Mouse (Mus musculus): ENCODE data around the gene Naa35. TPM values are rescaled to one million over a fixed set of nuclear protein-coding genes. Genes with fewer than 3 reads are reported as not detected.

Gene Naa35
- polyA plus RNA-seq, 1 experiment = 0.51 TPM

- no peak for TF ChIP-seq TAL1 (IDR thresholded peaks at IDR 0.05; ENCODE audit: low read length)
- no peak for TF ChIP-seq GATA1 (IDR thresholded peaks at IDR 0.05; ENCODE audit: low read length)
- Histone ChIP-seq H3K9me3 (ENCODE audit: control insufficient read depth, low read length) (no peaks in the 10 kb centered on the region), H3K27me3 (ENCODE audit: control insufficient read depth) (no peaks in the 10 kb centered on the region), H3K4me3 (replicated peaks) (peak overlapping the region; percentile 94), H3K4me1 (ENCODE audit: control insufficient read depth) (peaks cover 65% of the 10 kb centered on the region), H3K36me3 (ENCODE audit: control insufficient read depth) (peaks cover 14% of the 10 kb centered on the region)
Measured at GRCm38 (mm10) chr13:59676316-59677229, 91.5 kb downstream of the Naa35 start.

GRCm38 (mm10) chr13:59679306-59679705 lies 94.2 kb downstream of the Naa35 start:
- Histone ChIP-seq H3K4me3 (replicated peaks) (no peak overlapping the region), H3K36me3 (ENCODE audit: control insufficient read depth) (no peaks in the 10 kb centered on the region), H3K4me1 (ENCODE audit: control insufficient read depth) (peaks cover 48% of the 10 kb centered on the region), H3K27me3 (ENCODE audit: control insufficient read depth) (peaks cover 4% of the 10 kb centered on the region), H3K9me3 (ENCODE audit: control insufficient read depth, low read length) (no peaks in the 10 kb centered on the region)
- TF ChIP-seq TAL1 (IDR thresholded peaks at IDR 0.05; ENCODE audit: low read length) = no peak
- no peak for TF ChIP-seq GATA1 (IDR thresholded peaks at IDR 0.05; ENCODE audit: low read length)

DNA sequence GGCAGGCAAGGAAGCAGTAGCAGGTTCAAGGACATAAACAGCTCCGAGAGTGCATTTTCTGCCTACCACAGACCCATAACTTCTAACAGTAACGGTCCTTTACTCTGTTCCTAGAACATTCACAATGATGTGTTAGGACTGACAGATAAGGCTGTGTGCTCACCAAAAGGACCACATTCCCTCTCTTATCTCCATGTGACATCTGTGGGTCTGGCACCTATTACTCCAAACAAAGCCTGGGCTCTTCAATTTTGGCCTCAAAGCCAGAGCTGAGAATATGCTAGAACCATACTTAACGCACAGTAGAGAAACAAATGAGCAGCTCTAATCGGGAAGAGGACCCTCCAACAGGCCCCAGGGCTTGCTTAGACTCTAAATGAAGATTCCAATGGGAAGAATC lies 94.8 kb downstream of the Naa35 start:
- no peaks in the 10 kb centered on the region for H3K36me3 ChIP-seq (ENCODE audit: control insufficient read depth)
- no peak overlapping the region for H3K4me3 ChIP-seq (replicated peaks)
- peak; percentile 45 for TF ChIP-seq GATA1 (IDR thresholded peaks at IDR 0.05; ENCODE audit: low read length)
- TF ChIP-seq TAL1 (IDR thresholded peaks at IDR 0.05; ENCODE audit: low read length) = no peak
- peaks cover 42% of the 10 kb centered on the region for H3K4me1 ChIP-seq (ENCODE audit: control insufficient read depth)
- H3K9me3 ChIP-seq (ENCODE audit: control insufficient read depth, low read length) = no peaks in the 10 kb centered on the region
- peaks cover 4% of the 10 kb centered on the region for H3K27me3 ChIP-seq (ENCODE audit: control insufficient read depth)

DNA sequence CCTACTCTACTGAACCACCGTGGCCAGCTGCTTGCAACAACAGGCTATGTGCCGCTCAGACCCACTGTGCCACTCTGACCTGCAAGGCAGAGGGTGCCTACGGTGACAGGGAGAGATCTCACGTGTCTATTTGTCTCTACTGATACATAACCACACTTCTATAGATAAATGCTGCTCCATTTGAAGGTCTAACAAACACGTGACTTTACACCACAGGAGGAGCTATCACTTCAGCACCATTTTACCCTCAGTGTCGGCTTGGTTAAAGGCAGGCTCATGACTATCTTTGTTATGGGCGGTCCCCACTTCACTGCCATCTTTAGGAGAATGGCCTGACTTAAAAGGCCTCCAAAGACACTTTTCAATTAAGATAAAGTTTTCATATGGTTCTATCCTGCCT lies 97.6 kb downstream of the Naa35 start:
- TF ChIP-seq TAL1 (IDR thresholded peaks at IDR 0.05; ENCODE audit: low read length) = no peak
- no peak for TF ChIP-seq GATA1 (IDR thresholded peaks at IDR 0.05; ENCODE audit: low read length)
- Histone ChIP-seq H3K9me3 (ENCODE audit: control insufficient read depth, low read length) (no peaks in the 10 kb centered on the region), H3K27me3 (ENCODE audit: control insufficient read depth) (peaks cover 4% of the 10 kb centered on the region), H3K4me3 (replicated peaks) (no peak overlapping the region), H3K36me3 (ENCODE audit: control insufficient read depth) (no peaks in the 10 kb centered on the region), H3K4me1 (ENCODE audit: control insufficient read depth) (peaks cover 28% of the 10 kb centered on the region)

DNA sequence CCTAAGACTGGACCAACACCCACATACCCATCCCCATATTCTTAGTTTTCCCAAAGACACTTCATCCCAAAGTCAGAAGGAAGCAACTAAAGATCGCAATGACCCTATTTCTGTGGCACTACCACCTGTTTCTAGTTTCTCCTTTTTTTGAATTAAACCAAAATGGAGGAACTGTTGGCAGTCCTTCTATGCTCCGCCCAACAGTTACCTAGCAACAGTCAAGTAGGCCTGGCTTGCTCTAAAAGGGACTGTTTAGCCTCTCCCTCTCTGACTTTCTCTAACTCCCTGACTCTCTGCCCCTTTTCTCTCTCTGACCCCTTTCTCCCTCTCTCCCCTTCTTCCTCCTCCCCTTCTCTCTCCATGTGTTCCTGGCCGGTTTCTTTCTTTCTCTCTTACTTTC lies 100.2 kb downstream of the Naa35 start:
- peaks cover 10% of the 10 kb centered on the region for H3K27me3 ChIP-seq (ENCODE audit: control insufficient read depth)
- no peaks in the 10 kb centered on the region for H3K9me3 ChIP-seq (ENCODE audit: control insufficient read depth, low read length)
- TF ChIP-seq TAL1 (IDR thresholded peaks at IDR 0.05; ENCODE audit: low read length) = no peak
- no peak for TF ChIP-seq GATA1 (IDR thresholded peaks at IDR 0.05; ENCODE audit: low read length)
- H3K4me3 ChIP-seq (replicated peaks) = no peak overlapping the region
- peaks cover 9% of the 10 kb centered on the region for H3K4me1 ChIP-seq (ENCODE audit: control insufficient read depth)
- no peaks in the 10 kb centered on the region for H3K36me3 ChIP-seq (ENCODE audit: control insufficient read depth)

Other genes with a start within 250 kb of the Naa35 start
- gene Agtpbp1, start within 50 bp of the Naa35 start, polyA plus RNA-seq (2012) = 0.04 and 0.17 TPM in 2 replicates
- gene Golm1, start 90.6 kb downstream of the Naa35 start, polyA plus RNA-seq (2012) = 0.54 and 0.98 TPM in 2 replicates
- gene 4921517D22Rik, start 108.8 kb downstream of the Naa35 start, polyA plus RNA-seq (2012) = not detected in 2 replicates
- gene Spata31d1a, start 125.1 kb downstream of the Naa35 start, polyA plus RNA-seq (2012) = not detected in 2 replicates
- not detected in 2 replicates for gene Spata31d1b, start 127.0 kb downstream of the Naa35 start, polyA plus RNA-seq (2012)
- gene Spata31d1d, start 146.5 kb downstream of the Naa35 start, polyA plus RNA-seq (2012) = 0.02 TPM in 1 of 2 replicates, not detected in the other
- 0.09 TPM in 1 of 2 replicates, not detected in the other for gene 1700014D04Rik, start 161.5 kb downstream of the Naa35 start, polyA plus RNA-seq (2012)
- gene Isca1, start 184.6 kb downstream of the Naa35 start, polyA plus RNA-seq (2012) = 62.3 and 68.6 TPM in 2 replicates
- gene Gm49354, start 197.0 kb downstream of the Naa35 start, polyA plus RNA-seq (2012) = 10.5 and 10.8 TPM in 2 replicates
- gene Tut7, start 237.9 kb downstream of the Naa35 start, polyA plus RNA-seq (2012) = 7.5 and 8.1 TPM in 2 replicates